Mouse (Mus musculus) cerebellum, adult (tissue): ENCODE results near the gene Crispld2.

Experiments
- ATAC-seq: cut with Nextera tagmentation; 2 replicates; pipeline ENCODE4 v1.9.2; 2017; ENCODE audit warnings: mild to moderate bottlenecking, moderate library complexity, mixed read lengths; ENCODE audit not compliant: insufficient number of reproducible peaks, low FRiP score, low TSS enrichment

Crispld2 gene

DNA sequence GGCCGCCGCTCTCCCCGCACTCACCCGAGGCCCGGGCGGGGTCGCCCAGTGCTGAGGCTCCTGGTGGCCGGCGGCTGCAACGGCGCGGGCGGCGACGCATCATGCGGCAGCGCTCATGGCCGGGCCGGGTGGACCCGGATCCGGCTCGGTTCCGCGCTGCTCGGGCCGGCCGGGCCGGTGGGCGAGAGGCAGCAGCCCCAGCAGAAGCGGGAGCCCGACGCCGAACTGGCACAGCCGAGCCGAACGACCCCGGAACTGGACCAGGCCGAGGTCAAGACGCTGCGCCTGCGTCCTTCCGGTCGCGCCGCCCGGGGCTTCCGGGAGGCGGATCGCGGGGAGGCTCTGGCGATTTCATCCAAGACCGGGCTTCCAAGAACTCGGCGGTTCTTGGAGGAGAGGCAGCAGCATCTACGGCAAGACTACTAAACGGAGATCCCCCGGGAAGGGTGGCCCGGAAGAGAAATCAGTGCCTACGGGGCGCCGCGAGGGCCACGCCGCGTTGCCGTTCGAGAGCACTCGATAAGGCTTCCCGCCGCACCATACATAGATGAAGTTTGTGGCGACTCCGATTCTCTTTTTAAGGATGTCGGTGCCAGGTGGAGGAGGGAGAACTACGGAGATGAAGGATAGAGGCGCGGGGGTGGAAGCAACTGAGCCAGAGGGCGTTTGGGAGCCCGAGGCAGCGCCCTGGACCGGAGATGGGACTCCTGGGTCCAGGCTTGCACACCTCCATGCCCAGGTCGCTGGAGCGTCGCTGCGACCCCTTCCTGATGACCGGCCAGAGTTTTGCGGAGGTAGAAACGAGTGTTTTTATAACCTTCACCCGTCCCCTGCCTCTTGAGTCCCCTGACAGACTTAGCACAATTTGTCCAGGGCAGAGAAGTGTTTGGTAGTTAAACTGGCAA, 109.1 kb downstream of the Crispld2 start, which contains the start of gene Zdhhc7:
Zdhhc7 (minus strand) TSS at position 415 of the 905 bp plus-strand sequence.
- peak; percentile 64 for ATAC-seq
